Mouse (Mus musculus) retina, embryonic 14.5 days (tissue): ENCODE results near the gene Myo18a.

Experiments used
- DNase-seq: peaks from one replicate; pipeline ENCODE4 v3.0.0-alpha.2; 2015; ENCODE audit warnings: low spot score

Myo18a gene

DNA sequence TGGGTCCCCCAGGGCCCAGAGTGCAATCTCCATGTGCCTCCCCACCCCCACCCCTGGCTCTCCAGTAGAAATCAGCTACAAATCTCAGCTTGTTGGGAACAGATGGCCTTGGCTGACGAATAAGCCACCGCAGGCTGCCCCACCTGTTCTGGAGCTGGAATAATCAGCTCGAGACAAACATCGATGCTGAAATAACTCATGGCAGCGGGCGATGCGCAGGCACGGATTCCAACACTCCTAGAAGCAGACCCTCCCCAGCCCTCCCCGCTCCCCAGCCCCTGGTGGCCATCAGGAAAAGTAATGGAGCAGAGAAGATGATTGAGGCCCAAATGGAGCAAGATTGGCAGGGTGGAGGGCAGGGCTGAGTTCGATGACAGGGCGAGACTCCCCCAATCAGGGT lies 109.2 kb downstream of the Myo18a start:
- peak; percentile 68 for DNase-seq

DNA sequence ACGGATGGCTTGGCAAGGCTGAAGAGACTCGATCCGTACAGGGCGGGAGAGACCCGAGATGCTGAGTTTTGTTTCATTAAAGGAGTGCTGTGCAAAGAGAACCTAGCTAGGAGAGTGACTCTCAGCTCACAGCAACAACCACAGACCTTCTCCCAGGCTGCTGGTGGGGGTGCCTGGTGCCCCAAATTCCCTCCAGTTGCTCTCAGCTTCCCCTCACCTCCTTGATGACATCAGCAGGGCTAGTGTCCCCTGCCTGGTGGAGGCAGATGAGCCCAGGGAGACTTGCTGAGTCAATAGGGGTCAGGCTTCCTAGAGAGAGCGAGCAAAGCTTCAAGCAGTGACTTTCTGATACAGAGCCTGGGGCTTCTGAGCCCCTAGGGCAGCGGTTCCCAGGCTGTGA lies 109.6 kb downstream of the Myo18a start:
- DNase-seq, result peak; percentile 43

DNA sequence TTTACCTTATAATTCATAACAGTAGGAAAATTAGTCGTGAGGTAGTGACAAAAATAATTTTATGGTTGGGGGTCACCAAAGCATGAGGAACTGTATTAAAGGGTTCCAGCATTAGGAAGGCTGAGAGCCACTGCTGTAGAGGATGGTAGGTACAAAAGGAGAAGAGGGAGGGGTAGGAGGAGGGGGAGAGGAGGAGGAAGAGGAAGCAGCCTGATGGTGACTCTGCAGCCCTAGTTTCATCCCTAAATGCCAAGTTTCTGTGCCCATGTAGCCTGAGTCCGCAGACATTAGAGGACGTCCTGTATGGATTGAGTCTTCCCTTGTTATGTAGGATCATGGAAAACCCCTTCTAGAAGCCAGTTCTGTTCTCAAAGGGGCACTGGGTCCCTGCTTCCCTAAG lies 110.1 kb downstream of the Myo18a start:
- no peak for DNase-seq

GRCm38 (mm10) chr11:77874685-77875231 lies 111.7 kb downstream of the Myo18a start:
- no peak for DNase-seq

- DNase-seq, result no peak
Observed at GRCm38 (mm10) chr11:77875269-77875668, 112.2 kb downstream of the Myo18a start.

GRCm38 (mm10) chr11:77875847-77876759 lies 113.1 kb downstream of the Myo18a start:
- DNase-seq, result peak; percentile 60

DNA sequence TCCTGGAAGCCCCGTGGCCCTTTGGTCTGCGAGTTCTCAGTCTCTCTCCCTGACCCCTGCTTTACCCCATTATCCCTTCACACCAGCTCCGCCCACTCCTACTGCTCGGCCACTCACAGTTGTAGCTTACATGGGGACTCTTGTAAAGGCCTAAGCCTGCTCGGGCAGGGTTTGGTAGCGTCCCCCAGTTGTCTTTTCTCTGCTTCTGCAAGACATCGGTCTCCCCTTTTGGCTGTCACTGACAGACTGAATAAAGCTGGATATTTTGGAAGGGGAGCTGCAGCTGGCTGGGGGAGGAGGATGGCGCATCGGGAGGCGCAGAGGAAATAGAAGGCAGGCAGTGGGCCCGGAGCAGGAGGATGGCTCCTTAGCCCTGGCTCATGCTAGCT lies 113.7 kb downstream of the Myo18a start:
- DNase-seq, result peak; percentile 56

DNA sequence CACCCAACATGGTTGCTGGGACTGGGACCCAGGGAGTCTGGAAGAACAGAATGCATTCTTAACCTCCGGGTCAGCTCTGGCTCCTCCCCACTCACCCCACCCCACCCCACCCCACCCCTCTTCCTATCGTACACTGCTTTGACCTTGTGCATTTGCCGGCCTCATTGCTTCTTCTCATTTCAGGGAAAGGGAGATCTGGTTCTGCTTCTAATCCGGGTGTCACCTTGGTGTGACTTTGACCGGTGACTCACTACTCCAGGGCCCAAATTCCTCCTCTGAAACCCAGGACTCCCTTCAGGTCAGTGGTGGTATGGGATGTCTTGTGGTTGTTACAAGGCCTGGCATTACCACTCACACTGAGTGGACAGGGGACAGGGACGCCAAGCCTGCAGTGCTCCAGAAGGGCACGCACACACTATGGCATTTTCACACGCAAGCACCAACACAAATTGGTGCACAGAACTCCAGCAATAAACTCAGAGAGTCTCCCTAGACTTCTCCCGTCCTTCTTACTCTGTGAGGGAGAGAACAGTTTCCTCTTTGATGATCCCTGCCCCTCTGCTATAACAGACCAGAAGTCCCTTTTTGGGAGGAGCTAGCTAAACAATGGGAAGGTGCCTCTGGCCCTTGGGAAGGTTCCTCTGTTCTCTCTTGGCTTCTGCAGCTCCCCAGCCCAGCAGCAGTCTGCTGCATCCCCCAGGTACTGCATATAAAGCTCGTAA lies 121.6 kb downstream of the Myo18a start:
- DNase-seq, result no peak

DNA sequence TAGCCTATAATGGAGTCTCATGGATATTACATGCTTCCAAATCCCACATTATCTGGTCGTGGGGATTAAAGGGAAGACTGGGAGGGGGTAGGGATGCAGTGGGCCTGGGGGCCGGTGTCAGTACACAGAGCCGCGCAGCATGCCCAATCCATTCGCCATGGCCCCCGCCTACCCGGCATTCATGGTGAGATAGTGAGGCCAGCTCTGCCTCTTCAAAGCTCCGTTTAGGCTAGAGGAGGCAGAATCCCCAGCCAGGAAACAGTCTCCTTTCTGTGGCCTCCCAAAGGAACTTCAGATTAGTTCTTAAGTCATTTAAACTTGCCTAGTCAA lies 122.2 kb downstream of the Myo18a start:
- no peak for DNase-seq

GRCm38 (mm10) chr11:77887373-77887960 lies 124.4 kb downstream of the Myo18a start:
- peak; percentile 68 for DNase-seq

DNA sequence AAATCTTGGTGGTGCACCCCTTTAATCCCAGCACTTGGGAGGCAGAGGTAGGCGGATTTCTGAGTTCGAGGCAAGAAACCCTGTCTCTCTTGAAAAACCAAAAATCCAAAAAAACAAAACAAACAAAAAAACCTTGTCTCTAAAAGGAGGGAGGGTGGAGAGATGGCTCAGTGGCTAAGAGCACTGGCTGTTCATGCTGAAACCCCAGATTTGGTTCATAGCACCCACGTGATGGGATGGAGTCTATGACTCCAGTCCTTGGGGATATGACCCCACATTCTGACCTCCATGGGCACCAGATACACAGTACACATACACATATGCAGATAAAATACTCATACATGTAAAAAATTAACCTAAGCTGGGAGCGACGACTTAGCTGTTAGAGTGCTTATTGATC lies 125.8 kb downstream of the Myo18a start:
- DNase-seq, result no peak

DNA sequence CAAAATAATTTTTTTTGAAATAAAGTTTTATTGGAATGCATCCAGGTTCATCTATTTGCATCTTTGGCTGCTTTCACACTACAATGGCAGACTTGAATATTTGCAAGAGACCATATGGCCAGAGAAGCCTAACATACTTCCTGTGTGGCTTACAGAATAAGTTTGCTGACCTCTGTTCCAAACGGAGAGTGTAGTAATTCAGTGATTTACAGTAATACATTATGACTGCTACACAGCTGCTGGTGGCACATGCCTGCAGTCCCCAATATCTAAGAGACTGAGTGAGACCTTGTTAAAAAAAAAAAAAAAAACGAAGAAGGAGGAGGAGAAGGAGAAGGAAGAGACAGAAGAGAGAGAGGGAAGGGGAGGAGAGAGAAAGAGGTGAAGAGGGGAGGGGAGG lies 126.4 kb downstream of the Myo18a start:
- no peak for DNase-seq

DNA sequence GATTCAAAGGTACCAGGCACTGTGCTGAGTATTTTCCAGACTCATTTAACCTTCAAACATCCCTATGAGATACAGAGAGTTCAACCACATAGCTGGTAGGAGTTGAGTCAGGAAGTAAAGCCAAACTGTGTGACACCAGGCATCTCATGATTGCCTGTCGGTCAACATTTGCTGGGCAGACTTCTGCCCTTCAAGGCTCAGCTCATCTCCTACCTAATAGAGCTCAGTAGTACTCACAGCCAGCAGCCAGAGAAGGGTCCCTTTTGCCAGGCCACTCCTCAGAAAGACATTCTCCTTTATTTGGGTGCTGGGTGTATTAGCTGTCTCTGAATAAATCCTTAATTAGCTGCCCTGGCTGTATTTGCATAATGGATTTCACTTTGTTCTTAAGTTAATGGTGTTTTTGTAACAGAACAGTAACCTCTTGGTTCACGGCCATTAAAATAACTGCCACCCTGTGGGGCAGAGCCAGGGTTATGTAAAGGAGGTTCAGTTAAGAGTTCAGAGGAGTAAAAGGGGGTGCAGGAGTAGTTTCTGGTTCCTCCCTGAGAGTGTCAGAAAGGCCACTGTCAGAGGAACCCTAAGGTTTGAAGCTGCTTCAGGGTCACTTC lies 127.7 kb downstream of the Myo18a start:
- no peak for DNase-seq

DNA sequence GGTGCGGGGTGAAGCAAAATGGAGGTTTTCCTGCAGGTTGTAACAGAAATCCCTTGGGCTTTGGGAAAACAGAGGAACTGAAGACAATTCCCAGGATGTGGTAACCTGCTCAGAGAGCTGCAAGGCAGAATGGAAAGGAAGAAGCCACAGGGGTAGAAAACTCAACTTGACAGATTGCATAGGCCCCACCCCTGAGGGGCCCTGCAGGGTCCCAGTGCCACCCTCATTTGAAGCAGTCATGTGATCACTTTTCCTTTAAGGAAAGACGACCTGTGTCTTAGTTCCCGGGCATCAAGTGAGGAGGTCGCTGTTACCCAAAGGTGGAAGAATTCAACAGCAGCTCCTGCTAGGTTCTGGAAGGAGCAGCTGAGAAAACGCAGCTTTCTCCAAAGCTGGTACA lies 129.8 kb downstream of the Myo18a start:
- DNase-seq, result peak; percentile 64

DNA sequence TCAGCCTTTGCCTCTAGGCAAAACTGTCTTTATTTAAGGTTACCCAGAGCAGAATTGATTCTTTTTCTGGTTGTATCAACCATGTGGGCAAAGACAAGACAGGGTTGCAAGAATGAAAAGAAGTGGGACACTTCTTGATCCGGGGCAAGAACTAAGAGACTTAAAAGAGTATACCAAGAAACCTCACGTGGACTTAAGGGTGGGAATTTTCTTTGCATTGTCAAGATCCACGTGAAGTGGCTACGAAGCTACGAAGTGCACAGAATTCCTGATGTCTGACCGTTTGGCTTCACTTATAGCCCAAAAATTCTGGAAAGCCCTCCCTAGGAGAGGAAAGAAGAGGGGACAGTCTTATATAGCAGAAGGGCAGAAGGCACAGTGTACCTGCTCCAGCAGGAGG lies 130.2 kb downstream of the Myo18a start:
- no peak for DNase-seq

DNA sequence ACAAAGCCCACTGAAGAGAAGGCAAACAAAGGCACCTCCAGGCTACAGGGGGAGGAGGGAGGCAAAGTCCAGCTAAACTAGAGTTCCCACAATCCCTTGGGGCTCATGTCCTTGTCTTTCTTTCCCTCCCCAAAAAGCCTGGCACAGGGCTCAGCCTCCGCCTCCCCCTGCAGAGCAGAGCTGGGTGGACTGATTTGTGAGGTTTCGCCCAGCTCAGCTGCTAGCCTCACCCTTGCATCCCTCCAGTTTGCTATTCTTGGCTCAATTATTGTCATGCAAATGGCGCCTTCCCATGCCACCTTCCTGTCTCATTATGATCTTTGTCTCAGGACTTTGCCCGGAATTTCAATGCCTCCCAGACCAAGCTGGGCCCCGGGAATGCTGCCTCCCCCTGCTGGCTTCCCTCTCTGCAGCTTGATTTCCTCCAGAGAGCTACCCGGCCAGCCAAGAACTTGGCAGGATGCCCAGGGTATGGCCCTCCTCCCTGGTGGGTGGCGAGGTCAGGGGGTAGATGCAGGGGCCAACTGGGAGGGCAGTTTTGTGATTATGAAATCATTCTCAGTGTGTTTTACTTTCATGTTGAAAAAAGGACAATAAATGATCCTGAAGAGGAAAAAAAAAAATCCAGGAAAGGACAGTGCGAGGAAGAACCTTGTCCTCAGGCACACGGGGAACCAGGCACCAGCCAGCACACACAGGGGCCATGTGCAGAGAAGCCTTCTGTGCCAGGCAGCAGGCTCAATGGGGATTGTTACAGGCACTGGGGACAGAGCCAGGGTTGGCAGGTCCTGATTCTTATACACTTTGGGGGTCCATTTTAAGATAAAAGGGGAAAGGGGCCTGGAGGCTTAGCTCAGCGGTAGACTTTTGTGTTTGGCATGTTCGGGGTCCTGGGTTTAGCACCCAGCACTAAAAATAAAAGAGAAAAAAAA lies 131.0 kb downstream of the Myo18a start, which contains the start of gene Pipox:
Pipox (minus strand) TSS at position 310 of the 932 bp plus-strand sequence.
- DNase-seq, result peak; percentile 91

GRCm38 (mm10) chr11:77894967-77895366 lies 131.9 kb downstream of the Myo18a start:
- DNase-seq, result no peak

GRCm38 (mm10) chr11:77896011-77896410 lies 133.0 kb downstream of the Myo18a start:
- DNase-seq, result no peak

GRCm38 (mm10) chr11:77896480-77896819 lies 133.4 kb downstream of the Myo18a start:
- DNase-seq, result no peak

- peak; percentile 55 for DNase-seq
Observed at GRCm38 (mm10) chr11:77896820-77897805, 134.1 kb downstream of the Myo18a start.
